Mouse (Mus musculus) embryonic facial prominence, embryonic 12.5 days (tissue): ENCODE results near the gene Guca2b. TPM values are rescaled to one million over a fixed set of nuclear protein-coding genes. Genes with fewer than 3 reads are reported as not detected.
"Not testable (repeated sequence)": the region's sequence is repeated elsewhere in the genome, so short reads cannot be mapped to it uniquely, and the experiment has no call there.

Experiments used
- ATAC-seq: fragments of 200-750 bp; cut with Nextera tagmentation; 2 replicates; pipeline ENCODE4 v1.8.0; 2017; ENCODE audit not compliant: insufficient number of reproducible peaks, insufficient read depth, low FRiP score, low TSS enrichment
- H3K27ac ChIP-seq: fragments of 300-500 bp; sonication (generic); 2 replicates; pipeline ENCODE4 v1.5.1; 2016; ENCODE audit warnings: mild to moderate bottlenecking
- H3K27me3 ChIP-seq: fragments of 300-500 bp; sonication (generic); 2 replicates; pipeline ENCODE4 v1.6.1; 2016; ENCODE audit warnings: mild to moderate bottlenecking, moderate library complexity
- H3K36me3 ChIP-seq: fragments of 300-500 bp; sonication (generic); 2 replicates; pipeline ENCODE4 v1.6.1; 2016; ENCODE audit warnings: mild to moderate bottlenecking
- H3K4me1 ChIP-seq: fragments of 300-500 bp; sonication (generic); 2 replicates; pipeline ENCODE4 v1.6.1; 2016
- H3K4me2 ChIP-seq: fragments of 300-500 bp; sonication (generic); replicated peaks from 2 replicates; pipeline ENCODE4 v1.6.1; 2016; ENCODE audit warnings: mild to moderate bottlenecking, moderate library complexity
- H3K4me3 ChIP-seq: fragments of 300-500 bp; sonication (generic); 2 replicates; pipeline ENCODE4 v1.5.1; 2016; ENCODE audit warnings: mild to moderate bottlenecking
- H3K9ac ChIP-seq: fragments of 300-500 bp; sonication (generic); 2 replicates; pipeline ENCODE4 v1.6.1; 2016; ENCODE audit warnings: mild to moderate bottlenecking, moderate library complexity
- H3K9me3 ChIP-seq: fragments of 300-500 bp; sonication (generic); 2 replicates; pipeline ENCODE4 v1.6.1; 2016; ENCODE audit warnings: mild to moderate bottlenecking, moderate library complexity
- WGBS: fragments of 180-500 bp; shearing (Covaris S2); methylation state at CpG from one replicate; pipeline ENCODE4 v1.1.7; 2016; 5-methylcytosine and 5-hydroxymethylcytosine counted together
- polyA plus RNA-seq: library from polyadenylated mRNA; unstranded; fragments of >200 nt; fragmentation: Nextera tagmentation; extraction: Ambion mirVana; gene quantifications from 2 replicates; pipeline ENCODE4 v1.2.1, GENCODE M21; 2016

Guca2b gene
- polyA plus RNA-seq, 1 experiment from 2014 or later: not detected

- H3K4me2 ChIP-seq, H3K9me3 ChIP-seq, H3K9ac ChIP-seq, H3K27me3 ChIP-seq, H3K27ac ChIP-seq, ATAC-seq, H3K4me3 ChIP-seq, H3K4me1 ChIP-seq: not testable (repeated sequence)
- peaks cover 33% of the 10 kb centered on the region for H3K36me3 ChIP-seq
- WGBS: 79% methylated on average over 4 of the region's 4 CpGs
Observed at GRCm38 (mm10) chr4:119628363-119628762, 30.4 kb downstream of the Guca2b start.

GRCm38 (mm10) chr4:119627317-119627716 lies 31.4 kb downstream of the Guca2b start:
- Histone ChIP-seq H3K4me2 (no peak overlapping the region), H3K9ac (no peak overlapping the region), H3K9me3 (no peaks in the 10 kb centered on the region), H3K27ac (no peak overlapping the region), H3K36me3 (peaks cover 37% of the 10 kb centered on the region), H3K4me1 (no peaks in the 10 kb centered on the region), H3K27me3 (no peaks in the 10 kb centered on the region), H3K4me3 (no peak overlapping the region)
- WGBS: 77% methylated on average over 4 of the region's 4 CpGs
- ATAC-seq: no peak

- Histone ChIP-seq H3K27me3 (no peaks in the 10 kb centered on the region), H3K4me2 (no peak overlapping the region), H3K4me1 (no peaks in the 10 kb centered on the region), H3K27ac (no peak overlapping the region), H3K9me3 (no peaks in the 10 kb centered on the region), H3K9ac (no peak overlapping the region), H3K4me3 (no peak overlapping the region), H3K36me3 (peaks cover 37% of the 10 kb centered on the region)
- no peak for ATAC-seq
- WGBS: 84% methylated on average over 3 of the region's 3 CpGs
Observed at GRCm38 (mm10) chr4:119626876-119627275, 31.9 kb downstream of the Guca2b start.

GRCm38 (mm10) chr4:119626081-119626645 lies 32.6 kb downstream of the Guca2b start:
- Histone ChIP-seq H3K27me3 (no peaks in the 10 kb centered on the region), H3K9ac (no peak overlapping the region), H3K9me3 (no peaks in the 10 kb centered on the region), H3K27ac (no peak overlapping the region), H3K36me3 (peaks cover 37% of the 10 kb centered on the region), H3K4me2 (no peak overlapping the region), H3K4me1 (no peaks in the 10 kb centered on the region), H3K4me3 (no peak overlapping the region)
- 75% methylated on average over 7 of the region's 7 CpGs for WGBS
- no peak for ATAC-seq

DNA sequence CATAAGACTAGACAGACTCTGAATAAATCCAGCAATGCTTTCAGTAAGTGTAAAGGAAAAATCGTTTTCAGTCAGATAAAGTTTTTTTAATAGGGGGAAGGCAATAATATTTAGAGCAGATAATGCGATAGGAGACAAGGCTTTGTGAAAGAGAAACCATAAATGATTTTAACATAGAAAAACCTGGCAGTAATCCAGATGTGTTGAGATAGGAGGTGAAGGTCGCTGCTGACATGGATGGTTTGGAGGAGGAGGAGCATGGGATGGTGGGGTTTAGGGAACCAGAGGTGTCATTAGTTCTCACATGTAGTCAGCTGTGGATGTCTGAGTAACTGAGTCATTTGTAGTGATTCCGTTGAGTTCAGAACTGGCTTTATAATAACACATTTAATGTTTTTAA lies 44.0 kb downstream of the Guca2b start:
- Histone ChIP-seq H3K4me2 (no peak overlapping the region), H3K27ac (no peak overlapping the region), H3K4me3 (no peak overlapping the region), H3K36me3 (peaks cover 6% of the 10 kb centered on the region; the same call in 1 of the 2 replicates), H3K9me3 (no peaks in the 10 kb centered on the region), H3K9ac (no peak overlapping the region), H3K27me3 (no peaks in the 10 kb centered on the region), H3K4me1 (peaks cover 3% of the 10 kb centered on the region; the same call in 1 of the 2 replicates)
- WGBS: 87% methylated on average over 4 of the region's 4 CpGs
- no peak for ATAC-seq

DNA sequence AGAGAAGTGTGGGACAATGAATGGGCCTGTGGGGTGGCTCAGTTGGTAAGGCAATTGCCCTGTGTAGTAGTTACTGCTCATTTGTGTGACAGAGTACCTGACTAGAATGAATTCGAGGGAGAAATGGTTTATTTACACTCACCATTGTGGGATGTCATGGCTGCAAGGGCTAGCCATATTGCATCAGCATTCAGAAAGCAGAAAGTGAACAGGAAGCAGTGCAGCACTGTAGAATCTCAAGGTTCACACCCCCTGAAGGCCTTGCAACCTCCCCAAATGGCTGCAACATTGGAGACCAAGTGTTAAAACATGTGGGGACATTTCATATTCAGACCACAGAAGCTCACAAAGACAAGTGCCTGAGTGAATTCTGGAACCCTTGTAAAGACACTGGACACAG lies 44.7 kb downstream of the Guca2b start:
- no peak overlapping the region for H3K4me3 ChIP-seq
- 53% methylated on average over 1 of the region's 1 CpGs for WGBS
- no peaks in the 10 kb centered on the region for H3K9me3 ChIP-seq
- peaks cover 3% of the 10 kb centered on the region; the same call in 1 of the 2 replicates for H3K36me3 ChIP-seq
- no peak overlapping the region for H3K9ac ChIP-seq
- no peaks in the 10 kb centered on the region for H3K27me3 ChIP-seq
- peaks cover 3% of the 10 kb centered on the region; the same call in 1 of the 2 replicates for H3K4me1 ChIP-seq
- no peak for ATAC-seq
- H3K4me2 ChIP-seq: no peak overlapping the region
- H3K27ac ChIP-seq: no peak overlapping the region

DNA sequence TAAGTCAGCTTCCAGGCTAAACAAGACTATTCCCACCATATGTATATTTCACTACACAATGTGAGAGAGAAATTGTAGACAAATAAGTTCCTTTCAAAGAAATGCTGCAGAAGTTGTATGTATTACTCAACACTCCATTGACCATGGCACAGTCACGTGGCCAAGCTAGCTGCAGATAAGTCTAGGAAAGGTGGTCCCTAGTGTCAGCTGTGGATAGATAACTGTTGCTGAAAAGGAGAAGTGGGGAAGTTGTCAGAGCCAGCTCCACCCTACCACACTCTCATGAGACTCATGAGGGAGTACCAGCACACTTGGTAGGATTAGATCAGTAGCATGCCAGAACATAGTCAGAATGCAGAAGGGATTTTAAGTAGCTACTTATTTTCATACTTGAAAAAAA lies 49.3 kb downstream of the Guca2b start:
- Histone ChIP-seq H3K27ac (no peak overlapping the region), H3K4me2 (no peak overlapping the region), H3K27me3 (no peaks in the 10 kb centered on the region), H3K4me3 (no peak overlapping the region), H3K9ac (no peak overlapping the region), H3K9me3 (no peaks in the 10 kb centered on the region), H3K4me1 (peaks cover 3% of the 10 kb centered on the region; the same call in 1 of the 2 replicates), H3K36me3 (peaks cover 11% of the 10 kb centered on the region)
- 93% methylated on average over 1 of the region's 1 CpGs for WGBS
- ATAC-seq: no peak

Other genes with a start within 250 kb of the Guca2b start
- 8.3 and 9.5 TPM in 2 replicates for gene Ccdc30, start 243.4 kb downstream of the Guca2b start, polyA plus RNA-seq
- 28.7 and 31.3 TPM in 2 replicates for gene Ppcs, start 236.5 kb downstream of the Guca2b start, polyA plus RNA-seq
- gene Zmynd12, start 236.1 kb downstream of the Guca2b start, polyA plus RNA-seq: 0.14 TPM in 1 of 2 replicates, not detected in the other
- 2.3 and 2.7 TPM in 2 replicates for gene Rimkla, start 166.3 kb downstream of the Guca2b start, polyA plus RNA-seq
- 29.5 and 29.8 TPM in 2 replicates for gene Foxj3, start 122.0 kb downstream of the Guca2b start, polyA plus RNA-seq
- 4.0 and 6.1 TPM in 2 replicates for gene Frg2f1, start 119.4 kb downstream of the Guca2b start, polyA plus RNA-seq
- gene Guca2a, start 21.2 kb downstream of the Guca2b start, polyA plus RNA-seq: not detected in 2 replicates
- 3.2 and 3.5 TPM in 2 replicates for gene Hivep3, start 74.8 kb upstream of the Guca2b start, polyA plus RNA-seq